21 mouse cellular contexts compared by ENCODE assay signal in genomic region chr12:89888647-89889046, GRCm38 (mm10).
DNase-seq lines count a peak whose midpoint lies in the region; TF ChIP-seq lines count a peak whose summit lies in the region.
"Had no signal": no experiment of that assay in that cellular context is flagged by ENCODE, and none has a peak within 500 bp of the region (broad histone marks: within the 10 kb centered on the region; RNA-seq: fewer than 3 reads in every experiment).

No protein-coding gene starts in this region.

- H3K4me1 ChIP-seq in heart, adult 2 months (ENCODE audit: control insufficient read depth, insufficient read depth, low read length), result no peaks in the 10 kb centered on the region
- H3K4me1 ChIP-seq in lung, adult 2 months (ENCODE audit: control insufficient read depth, insufficient read depth, low read length), result no peaks in the 10 kb centered on the region
- H3K4me1 ChIP-seq: forebrain, embryonic 15.5 days; hindbrain, embryonic 10.5 days; hindbrain, embryonic 13.5 days; intestine, embryonic 15.5 days had no signal

- H3K9ac ChIP-seq in heart, adult 2 months (ENCODE audit: low read depth, low read length), result no peak overlapping the region
- H3K9ac ChIP-seq: forebrain, embryonic 15.5 days; hindbrain, embryonic 13.5 days; intestine, embryonic 15.5 days had no signal

- no peak for TF ChIP-seq CTCF in heart, adult 2 months (IDR thresholded peaks at IDR 0.05)
- TF ChIP-seq CTCF in C2C12 (IDR thresholded peaks at IDR 0.05; ENCODE audit: control insufficient read depth, insufficient read depth, insufficient read length), result no peak
- no peak for TF ChIP-seq CTCF in lung, adult 2 months (IDR thresholded peaks at IDR 0.05; ENCODE audit: insufficient read depth, low read length)

- no peak overlapping the region for H3K27ac ChIP-seq in heart, adult 2 months
- H3K27ac ChIP-seq: forebrain, embryonic 15.5 days; hindbrain, embryonic 10.5 days; hindbrain, embryonic 13.5 days; intestine, embryonic 15.5 days had no signal

- TF ChIP-seq EP300 in heart, adult 2 months (IDR thresholded peaks at IDR 0.05; ENCODE audit: insufficient read depth, low read depth, low read length), result no peak

- TF ChIP-seq POLR2A in heart, adult 2 months (IDR thresholded peaks at IDR 0.05; ENCODE audit: insufficient read depth, low read depth, low read length), result no peak
- no peak for TF ChIP-seq POLR2A in lung, adult 2 months (IDR thresholded peaks at IDR 0.05; ENCODE audit: borderline replicate concordance, extremely low read depth, low read depth, low read length)

- H3ac ChIP-seq in C2C12 (ENCODE audit: control insufficient read depth, insufficient read length, low read depth), result no peak overlapping the region

- H3K4me3 ChIP-seq in heart, adult 2 months, result no peak overlapping the region
- no peak overlapping the region for H3K4me3 ChIP-seq in C2C12 (ENCODE audit: insufficient read depth, poor library complexity, severe bottlenecking)
- H3K4me3 ChIP-seq in lung, adult 2 months (replicated peaks; ENCODE audit: extremely low read depth, low read depth, low read length), result no peak overlapping the region
- H3K4me3 ChIP-seq: forebrain, embryonic 15.5 days; hindbrain, embryonic 10.5 days; hindbrain, embryonic 13.5 days; intestine, embryonic 15.5 days had no signal

- H3K79me3 ChIP-seq in C2C12 (ENCODE audit: low read depth), result no peaks in the 10 kb centered on the region

- intact Hi-C loops in heart, postnatal 10 days (cut with DNase I), result no loop called here
- intact Hi-C loops in heart, adult 2 months (cut with DNase I), result no loop called here

- H3K79me2 ChIP-seq in heart, adult 2 months (replicated peaks; ENCODE audit: control insufficient read depth, insufficient read depth, low read length), result no peaks in the 10 kb centered on the region
- H3K79me2 ChIP-seq in C2C12 (ENCODE audit: control insufficient read depth, insufficient read depth), result no peaks in the 10 kb centered on the region

- H3K27me3 ChIP-seq in heart, adult 2 months (ENCODE audit: control insufficient read depth, insufficient read depth, low read length), result no peaks in the 10 kb centered on the region
- no peaks in the 10 kb centered on the region for H3K27me3 ChIP-seq in C2C12 (ENCODE audit: control insufficient read depth, insufficient read depth, insufficient read length)
- H3K27me3 ChIP-seq: forebrain, embryonic 15.5 days; hindbrain, embryonic 13.5 days; intestine, embryonic 15.5 days had no signal

- H3K36me3 ChIP-seq in heart, adult 2 months (ENCODE audit: control insufficient read depth, insufficient read depth, low read length), result no peaks in the 10 kb centered on the region
- H3K36me3 ChIP-seq in C2C12 (ENCODE audit: control insufficient read depth, insufficient read depth), result no peaks in the 10 kb centered on the region
- H3K36me3 ChIP-seq: forebrain, embryonic 15.5 days; hindbrain, embryonic 10.5 days; hindbrain, embryonic 13.5 days; intestine, embryonic 15.5 days had no signal

- WGBS in heart, adult 2 months, result 55% methylated on average over 3 of the region's 3 CpGs
- 60% methylated on average over 3 of the region's 3 CpGs for WGBS in lung, adult 2 months

- peak; percentile 2 for DNase-seq in adrenal gland, adult 8-10 months
- DNase-seq in adrenal gland, postnatal 14 days, result no peak
- peak; percentile 1 to 6 for DNase-seq in heart, postnatal 10 days
- DNase-seq in heart, adult 2 months, result no peak
- peak; percentile 61 for DNase-seq in brain, adult 2 months (ENCODE audit: low read depth, low spot score)
- DNase-seq in lung, adult 2 months, result no peak
- no peak for DNase-seq in ovary, postnatal 36 days (ENCODE audit: low spot score)
- DNase-seq: B cell, adult 2 months; cerebellum, adult 11-12 months; cerebellum, adult 9-10 months; cerebellum, postnatal 14 days; gastrocnemius, postnatal 10 days; gastrocnemius, postnatal 36 days; heart, postnatal 36 days; kidney, adult 11 months; kidney, adult 8-10 months had no signal

TF ChIP-seq in C2C12, 6 proteins besides CTCF, POLR2A, EP300 and RAD21:
- TF ChIP-seq MYOG (IDR thresholded peaks at IDR 0.05; ENCODE audit: control insufficient read depth, extremely low read depth, insufficient read length) (no peak), FOSL1 (IDR thresholded peaks at IDR 0.05; ENCODE audit: insufficient read depth, low read length, poor library complexity, severe bottlenecking) (no peak), USF1 (IDR thresholded peaks at IDR 0.05; ENCODE audit: low read depth) (no peak), MYOD1 (IDR thresholded peaks at IDR 0.05; ENCODE audit: control insufficient read depth, insufficient read length, low read depth) (peak; percentile 63)

Comparison
In these comparisons a context has a peak if more than half of its experiments do, and no peak if none do; other contexts are left out.
1. DNase-seq: peak in adrenal gland, adult 8-10 months (single experiment), heart, postnatal 10 days (2 of 2) and brain, adult 2 months (single experiment); none in adrenal gland, postnatal 14 days (single experiment), heart, adult 2 months (0 of 2), lung, adult 2 months (single experiment) and ovary, postnatal 36 days (single experiment).